Mouse (Mus musculus) liver, postnatal 0 days (tissue): ENCODE results near the gene Zfp800.

ENCODE experiments used
- CTCF ChIP-seq: sonication (generic); IDR thresholded peaks from 2 replicates; pipeline ENCODE4 v1.5.1; 2016; ENCODE audit warnings: antibody characterized with exemption, low read depth
- EP300 ChIP-seq: IDR thresholded peaks from 2 replicates; pipeline ENCODE4 v1.6.1; 2016; ENCODE audit warnings: antibody characterized with exemption, low read depth, mild to moderate bottlenecking

DNA sequence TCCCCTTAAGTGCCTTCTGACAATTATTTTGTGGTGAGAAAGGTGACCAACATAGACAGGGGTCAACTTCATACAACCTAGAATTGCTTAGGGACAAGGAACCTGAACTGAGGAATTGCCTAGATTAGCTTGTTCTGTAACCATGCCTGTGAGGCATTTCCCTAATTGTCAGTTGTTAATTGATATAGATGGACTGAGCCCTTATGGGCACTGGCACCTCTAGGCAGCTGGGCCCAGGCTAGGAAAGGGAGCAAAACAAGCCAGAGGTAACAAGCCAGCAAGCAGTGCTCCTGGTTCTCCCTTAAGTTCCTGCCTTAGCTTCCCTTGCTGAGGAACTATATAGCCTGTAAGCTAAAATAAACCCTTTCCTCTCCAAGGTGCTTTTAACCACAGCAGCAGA, 52.1 kb downstream of the Zfp800 start:
- TF ChIP-seq CTCF (no peak), EP300 (no peak)
